Mouse (Mus musculus): ENCODE measurements around the gene Ppm1b. TPM values are rescaled to one million over a fixed set of nuclear protein-coding genes. Genes with fewer than 3 reads are reported as not detected.

Ppm1b gene
- total and polyA plus RNA-seq, 2 experiments, result 32.6 to 83.6 TPM

GRCm38 (mm10) chr17:84958411-84958911, 1.9 kb downstream of the Ppm1b start:
- H3K27me3 ChIP-seq (ENCODE audit: control insufficient read depth, insufficient read depth, low read length), result no peaks in the 10 kb centered on the region
- no peak for TF ChIP-seq CTCF (IDR thresholded peaks at IDR 0.05; ENCODE audit: low read depth, low read length)
- H3K4me3 ChIP-seq (ENCODE audit: insufficient read depth, low read depth, low read length), result peak overlapping the region; percentile 91
- peaks cover 18% of the 10 kb centered on the region for H3K79me2 ChIP-seq (ENCODE audit: control insufficient read depth, insufficient read depth, low read length)
- under 1% methylated on average over 52 of the region's 52 CpGs for WGBS
- no peak for DNase-seq (ENCODE audit: extremely low read depth, low read depth, low spot score)
- H3K9ac ChIP-seq (ENCODE audit: low read depth, low read length), result peak overlapping the region; percentile 97
- peaks cover 12% of the 10 kb centered on the region for H3K4me1 ChIP-seq (ENCODE audit: control insufficient read depth, insufficient read depth, low read length)
- H3K27ac ChIP-seq (replicated peaks; ENCODE audit: insufficient read depth, low read depth, low read length), result peak overlapping the region; percentile 88
- H3K36me3 ChIP-seq (ENCODE audit: control insufficient read depth, insufficient read depth, low read length), result no peaks in the 10 kb centered on the region

- H3K27ac ChIP-seq (replicated peaks; ENCODE audit: insufficient read depth, low read depth, low read length), result peak overlapping the region; percentile 44; the same call in 1 of the 2 replicates
- peak overlapping the region; percentile 97 for H3K9ac ChIP-seq (ENCODE audit: low read depth, low read length)
- TF ChIP-seq CTCF (IDR thresholded peaks at IDR 0.05; ENCODE audit: low read depth, low read length) (no peak), POLR2A (IDR thresholded peaks at IDR 0.05; ENCODE audit: extremely low read depth, insufficient read depth, low read length) (no peak)
Observed at GRCm38 (mm10) chr17:84958986-84959664, 2.6 kb downstream of the Ppm1b start.

GRCm38 (mm10) chr17:84959665-84960020, 3.1 kb downstream of the Ppm1b start:
- 14% methylated on average over 3 of the region's 3 CpGs for WGBS
- H3K9ac ChIP-seq (ENCODE audit: low read depth, low read length), result peak overlapping the region; percentile 10; the same call in 1 of the 2 replicates
- peak; percentile 62 for DNase-seq (ENCODE audit: extremely low read depth, low read depth, low spot score)
- peak overlapping the region; percentile 58 for H3K27ac ChIP-seq (replicated peaks; ENCODE audit: insufficient read depth, low read depth, low read length)
- H3K36me3 ChIP-seq (ENCODE audit: control insufficient read depth, insufficient read depth, low read length), result no peaks in the 10 kb centered on the region
- H3K4me3 ChIP-seq (ENCODE audit: insufficient read depth, low read depth, low read length), result peak overlapping the region; percentile 35
- peaks cover 18% of the 10 kb centered on the region for H3K79me2 ChIP-seq (ENCODE audit: control insufficient read depth, insufficient read depth, low read length)
- TF ChIP-seq POLR2A (IDR thresholded peaks at IDR 0.05; ENCODE audit: extremely low read depth, insufficient read depth, low read length) (no peak), CTCF (IDR thresholded peaks at IDR 0.05; ENCODE audit: low read depth, low read length) (no peak)
- H3K4me1 ChIP-seq (ENCODE audit: control insufficient read depth, insufficient read depth, low read length), result peaks cover 13% of the 10 kb centered on the region
- H3K27me3 ChIP-seq (ENCODE audit: control insufficient read depth, insufficient read depth, low read length), result no peaks in the 10 kb centered on the region

More at GRCm38 (mm10) chr17:84958986-84959664, 2.6 kb downstream of the Ppm1b start:
- 10% methylated on average over 6 of the region's 6 CpGs for WGBS
- Histone ChIP-seq H3K4me1 (ENCODE audit: control insufficient read depth, insufficient read depth, low read length) (peaks cover 13% of the 10 kb centered on the region), H3K36me3 (ENCODE audit: control insufficient read depth, insufficient read depth, low read length) (no peaks in the 10 kb centered on the region), H3K79me2 (ENCODE audit: control insufficient read depth, insufficient read depth, low read length) (peaks cover 18% of the 10 kb centered on the region), H3K27me3 (ENCODE audit: control insufficient read depth, insufficient read depth, low read length) (no peaks in the 10 kb centered on the region), H3K4me3 (ENCODE audit: insufficient read depth, low read depth, low read length) (peak overlapping the region; percentile 91)
- DNase-seq (ENCODE audit: extremely low read depth, low read depth, low spot score), result peak; percentile 41

GRCm38 (mm10) chr17:84960136-84960535, 3.6 kb downstream of the Ppm1b start:
- no peaks in the 10 kb centered on the region for H3K27me3 ChIP-seq (ENCODE audit: control insufficient read depth, insufficient read depth, low read length)
- 27% methylated on average over 4 of the region's 4 CpGs for WGBS
- peak; percentile 86 for DNase-seq (ENCODE audit: extremely low read depth, low read depth, low spot score)
- TF ChIP-seq CTCF (IDR thresholded peaks at IDR 0.05; ENCODE audit: low read depth, low read length) (no peak), POLR2A (IDR thresholded peaks at IDR 0.05; ENCODE audit: extremely low read depth, insufficient read depth, low read length) (no peak)
- no peaks in the 10 kb centered on the region for H3K36me3 ChIP-seq (ENCODE audit: control insufficient read depth, insufficient read depth, low read length)
- peaks cover 22% of the 10 kb centered on the region for H3K79me2 ChIP-seq (ENCODE audit: control insufficient read depth, insufficient read depth, low read length)
- H3K27ac ChIP-seq (replicated peaks; ENCODE audit: insufficient read depth, low read depth, low read length), result peak overlapping the region; percentile 58
- peak overlapping the region; percentile 35; the same call in 1 of the 2 replicates for H3K4me3 ChIP-seq (ENCODE audit: insufficient read depth, low read depth, low read length)
- peaks cover 15% of the 10 kb centered on the region for H3K4me1 ChIP-seq (ENCODE audit: control insufficient read depth, insufficient read depth, low read length)
- H3K9ac ChIP-seq (ENCODE audit: low read depth, low read length), result peak overlapping the region; percentile 18; the same call in 1 of the 2 replicates

GRCm38 (mm10) chr17:84962046-84962445, 5.5 kb downstream of the Ppm1b start:
- no peak overlapping the region for H3K4me3 ChIP-seq (ENCODE audit: insufficient read depth, low read depth, low read length)
- WGBS, result 20% methylated on average over 4 of the region's 4 CpGs

GRCm38 (mm10) chr17:84963651-84964050, 7.1 kb downstream of the Ppm1b start:
- H3K4me1 ChIP-seq (ENCODE audit: control insufficient read depth, insufficient read depth, low read length), result peaks cover 22% of the 10 kb centered on the region
- no peak overlapping the region for H3K4me3 ChIP-seq (ENCODE audit: insufficient read depth, low read depth, low read length)
- H3K79me2 ChIP-seq (ENCODE audit: control insufficient read depth, insufficient read depth, low read length), result peaks cover 32% of the 10 kb centered on the region
- DNase-seq (ENCODE audit: extremely low read depth, low read depth, low spot score), result peak; percentile 60
- TF ChIP-seq POLR2A (IDR thresholded peaks at IDR 0.05; ENCODE audit: extremely low read depth, insufficient read depth, low read length) (no peak), CTCF (IDR thresholded peaks at IDR 0.05; ENCODE audit: low read depth, low read length) (no peak)
- 26% methylated on average over 6 of the region's 6 CpGs for WGBS
- H3K36me3 ChIP-seq (ENCODE audit: control insufficient read depth, insufficient read depth, low read length), result no peaks in the 10 kb centered on the region
- no peak overlapping the region for H3K27ac ChIP-seq (replicated peaks; ENCODE audit: insufficient read depth, low read depth, low read length)
- H3K27me3 ChIP-seq (ENCODE audit: control insufficient read depth, insufficient read depth, low read length), result no peaks in the 10 kb centered on the region
- no peak overlapping the region for H3K9ac ChIP-seq (ENCODE audit: low read depth, low read length)

More at GRCm38 (mm10) chr17:84962046-84962445, 5.5 kb downstream of the Ppm1b start:
- Histone ChIP-seq H3K4me1 (ENCODE audit: control insufficient read depth, insufficient read depth, low read length) (peaks cover 15% of the 10 kb centered on the region), H3K27me3 (ENCODE audit: control insufficient read depth, insufficient read depth, low read length) (no peaks in the 10 kb centered on the region), H3K9ac (ENCODE audit: low read depth, low read length) (no peak overlapping the region), H3K27ac (replicated peaks; ENCODE audit: insufficient read depth, low read depth, low read length) (peak overlapping the region; percentile 13; the same call in 1 of the 2 replicates), H3K36me3 (ENCODE audit: control insufficient read depth, insufficient read depth, low read length) (no peaks in the 10 kb centered on the region), H3K79me2 (ENCODE audit: control insufficient read depth, insufficient read depth, low read length) (peaks cover 33% of the 10 kb centered on the region)
- TF ChIP-seq POLR2A (IDR thresholded peaks at IDR 0.05; ENCODE audit: extremely low read depth, insufficient read depth, low read length) (no peak), CTCF (IDR thresholded peaks at IDR 0.05; ENCODE audit: low read depth, low read length) (no peak)
- DNase-seq (ENCODE audit: extremely low read depth, low read depth, low spot score), result no peak

Measured in liver, adult 2 months (tissue).